Mouse (Mus musculus): ENCODE data around the gene Psmg1. TPM values are rescaled to one million over a fixed set of nuclear protein-coding genes. Genes with fewer than 3 reads are reported as not detected.

Psmg1 gene
- polyA plus RNA-seq, 1 experiment from 2014 or later = 86.8 TPM

- 89% methylated on average over 4 of the region's 4 CpGs for WGBS
Measured at GRCm38 (mm10) chr16:95953159-95953650, 37.6 kb downstream of the Psmg1 start.

GRCm38 (mm10) chr16:95951471-95951870 is 39.3 kb downstream of the Psmg1 start:
- Histone ChIP-seq H3K36me3 (ENCODE audit: control insufficient read depth, insufficient read depth, low read length) (no peaks in the 10 kb centered on the region), H3K4me2 (ENCODE audit: low read depth) (no peak overlapping the region), H3K27me3 (ENCODE audit: control insufficient read depth, insufficient read depth, low read length) (no peaks in the 10 kb centered on the region), H3K4me3 (ENCODE audit: low read depth, low read length) (no peak overlapping the region), H3K9me3 (ENCODE audit: control insufficient read depth, low read length) (no peaks in the 10 kb centered on the region), H3K9ac (ENCODE audit: low read length) (no peak overlapping the region), H3K27ac (ENCODE audit: low read depth, low read length) (no peak overlapping the region), H3K4me1 (ENCODE audit: control insufficient read depth, insufficient read depth, low read length) (no peaks in the 10 kb centered on the region)
- DNase-seq (ENCODE audit: low spot score) (no peak), ATAC-seq (ENCODE audit: insufficient read depth, low FRiP score, low TSS enrichment) (no peak)
- WGBS = 95% methylated on average over 2 of the region's 2 CpGs

More at GRCm38 (mm10) chr16:95953159-95953650, 37.6 kb downstream of the Psmg1 start:
- H3K4me2 ChIP-seq (ENCODE audit: low read depth) = no peak overlapping the region
- ATAC-seq (ENCODE audit: insufficient read depth, low FRiP score, low TSS enrichment) (no peak), DNase-seq (ENCODE audit: low spot score) (no peak)
- no peak overlapping the region for H3K4me3 ChIP-seq (ENCODE audit: low read depth, low read length)
- no peak overlapping the region for H3K9ac ChIP-seq (ENCODE audit: low read length)
- no peak overlapping the region for H3K27ac ChIP-seq (ENCODE audit: low read depth, low read length)
- H3K9me3 ChIP-seq (ENCODE audit: control insufficient read depth, low read length) = no peaks in the 10 kb centered on the region
- H3K36me3 ChIP-seq (ENCODE audit: control insufficient read depth, insufficient read depth, low read length) = no peaks in the 10 kb centered on the region
- H3K27me3 ChIP-seq (ENCODE audit: control insufficient read depth, insufficient read depth, low read length) = no peaks in the 10 kb centered on the region
- no peaks in the 10 kb centered on the region for H3K4me1 ChIP-seq (ENCODE audit: control insufficient read depth, insufficient read depth, low read length)

- WGBS = 34% methylated on average over 20 of the region's 20 CpGs
- no peak for ATAC-seq (ENCODE audit: insufficient read depth, low FRiP score, low TSS enrichment)
- Histone ChIP-seq H3K36me3 (ENCODE audit: control insufficient read depth, insufficient read depth, low read length) (no peaks in the 10 kb centered on the region), H3K9me3 (ENCODE audit: control insufficient read depth, low read length) (no peaks in the 10 kb centered on the region), H3K27me3 (ENCODE audit: control insufficient read depth, insufficient read depth, low read length) (no peaks in the 10 kb centered on the region), H3K4me2 (ENCODE audit: low read depth) (no peak overlapping the region), H3K4me3 (ENCODE audit: low read depth, low read length) (no peak overlapping the region), H3K27ac (ENCODE audit: low read depth, low read length) (no peak overlapping the region), H3K9ac (ENCODE audit: low read length) (no peak overlapping the region), H3K4me1 (ENCODE audit: control insufficient read depth, insufficient read depth, low read length) (no peaks in the 10 kb centered on the region)
- DNase-seq (ENCODE audit: low spot score) = peak; percentile 76
Measured at GRCm38 (mm10) chr16:95945389-95946311, 45.1 kb downstream of the Psmg1 start.

GRCm38 (mm10) chr16:95943186-95943585 is 47.6 kb downstream of the Psmg1 start:
- H3K4me3 ChIP-seq (ENCODE audit: low read depth, low read length) = no peak overlapping the region
- ATAC-seq (ENCODE audit: insufficient read depth, low FRiP score, low TSS enrichment) = no peak
- WGBS = 81% methylated on average over 6 of the region's 6 CpGs

GRCm38 (mm10) chr16:95941575-95941974 is 49.2 kb downstream of the Psmg1 start:
- H3K36me3 ChIP-seq (ENCODE audit: control insufficient read depth, insufficient read depth, low read length) = no peaks in the 10 kb centered on the region
- 85% methylated on average over 5 of the region's 5 CpGs for WGBS
- H3K4me3 ChIP-seq (ENCODE audit: low read depth, low read length) = no peak overlapping the region
- DNase-seq (ENCODE audit: low spot score) (no peak), ATAC-seq (ENCODE audit: insufficient read depth, low FRiP score, low TSS enrichment) (no peak)
- no peaks in the 10 kb centered on the region; the same call in 1 of the 2 replicates for H3K9me3 ChIP-seq (ENCODE audit: control insufficient read depth, low read length)
- no peak overlapping the region for H3K4me2 ChIP-seq (ENCODE audit: low read depth)
- no peaks in the 10 kb centered on the region for H3K4me1 ChIP-seq (ENCODE audit: control insufficient read depth, insufficient read depth, low read length)
- H3K27ac ChIP-seq (ENCODE audit: low read depth, low read length) = no peak overlapping the region
- no peaks in the 10 kb centered on the region for H3K27me3 ChIP-seq (ENCODE audit: control insufficient read depth, insufficient read depth, low read length)
- H3K9ac ChIP-seq (ENCODE audit: low read length) = no peak overlapping the region

More at GRCm38 (mm10) chr16:95943186-95943585, 47.6 kb downstream of the Psmg1 start:
- no peaks in the 10 kb centered on the region for H3K9me3 ChIP-seq (ENCODE audit: control insufficient read depth, low read length)
- no peaks in the 10 kb centered on the region for H3K27me3 ChIP-seq (ENCODE audit: control insufficient read depth, insufficient read depth, low read length)
- H3K36me3 ChIP-seq (ENCODE audit: control insufficient read depth, insufficient read depth, low read length) = no peaks in the 10 kb centered on the region
- no peak overlapping the region for H3K4me2 ChIP-seq (ENCODE audit: low read depth)
- DNase-seq (ENCODE audit: low spot score) = no peak
- no peak overlapping the region for H3K27ac ChIP-seq (ENCODE audit: low read depth, low read length)
- no peak overlapping the region for H3K9ac ChIP-seq (ENCODE audit: low read length)
- no peaks in the 10 kb centered on the region for H3K4me1 ChIP-seq (ENCODE audit: control insufficient read depth, insufficient read depth, low read length)

- Histone ChIP-seq H3K27me3 (ENCODE audit: control insufficient read depth, insufficient read depth, low read length) (no peaks in the 10 kb centered on the region), H3K27ac (ENCODE audit: low read depth, low read length) (no peak overlapping the region), H3K9me3 (ENCODE audit: control insufficient read depth, low read length) (no peaks in the 10 kb centered on the region; the same call in 1 of the 2 replicates), H3K4me1 (ENCODE audit: control insufficient read depth, insufficient read depth, low read length) (no peaks in the 10 kb centered on the region), H3K4me3 (ENCODE audit: low read depth, low read length) (no peak overlapping the region), H3K9ac (ENCODE audit: low read length) (no peak overlapping the region), H3K36me3 (ENCODE audit: control insufficient read depth, insufficient read depth, low read length) (no peaks in the 10 kb centered on the region), H3K4me2 (ENCODE audit: low read depth) (no peak overlapping the region)
- 10% methylated on average over 6 of the region's 6 CpGs for WGBS
- ATAC-seq (ENCODE audit: insufficient read depth, low FRiP score, low TSS enrichment) (no peak), DNase-seq (ENCODE audit: low spot score) (no peak)
Measured at GRCm38 (mm10) chr16:95935495-95935961, 55.2 kb downstream of the Psmg1 start.

- H3K4me2 ChIP-seq (ENCODE audit: low read depth) = no peak overlapping the region
- no peak overlapping the region for H3K4me3 ChIP-seq (ENCODE audit: low read depth, low read length)
- H3K4me1 ChIP-seq (ENCODE audit: control insufficient read depth, insufficient read depth, low read length) = no peaks in the 10 kb centered on the region
- WGBS = 83% methylated on average over 6 of the region's 6 CpGs
- no peaks in the 10 kb centered on the region; the same call in 1 of the 2 replicates for H3K9me3 ChIP-seq (ENCODE audit: control insufficient read depth, low read length)
- no peaks in the 10 kb centered on the region for H3K27me3 ChIP-seq (ENCODE audit: control insufficient read depth, insufficient read depth, low read length)
- ATAC-seq (ENCODE audit: insufficient read depth, low FRiP score, low TSS enrichment) = no peak
- no peak overlapping the region for H3K9ac ChIP-seq (ENCODE audit: low read length)
- no peak overlapping the region for H3K27ac ChIP-seq (ENCODE audit: low read depth, low read length)
- H3K36me3 ChIP-seq (ENCODE audit: control insufficient read depth, insufficient read depth, low read length) = no peaks in the 10 kb centered on the region
- DNase-seq (ENCODE audit: low spot score) = no peak
Measured at GRCm38 (mm10) chr16:95932860-95933259, 57.9 kb downstream of the Psmg1 start.

- WGBS = 88% methylated on average over 12 of the region's 12 CpGs
- no peaks in the 10 kb centered on the region for H3K27me3 ChIP-seq (ENCODE audit: control insufficient read depth, insufficient read depth, low read length)
- H3K9me3 ChIP-seq (ENCODE audit: control insufficient read depth, low read length) = no peaks in the 10 kb centered on the region
Measured at GRCm38 (mm10) chr16:95931509-95931908, 59.3 kb downstream of the Psmg1 start.

More at GRCm38 (mm10) chr16:95931509-95931908, 59.3 kb downstream of the Psmg1 start:
- no peak overlapping the region for H3K4me3 ChIP-seq (ENCODE audit: low read depth, low read length)
- H3K4me1 ChIP-seq (ENCODE audit: control insufficient read depth, insufficient read depth, low read length) = no peaks in the 10 kb centered on the region
- DNase-seq (ENCODE audit: low spot score) (no peak), ATAC-seq (ENCODE audit: insufficient read depth, low FRiP score, low TSS enrichment) (no peak)
- H3K27ac ChIP-seq (ENCODE audit: low read depth, low read length) = no peak overlapping the region
- no peaks in the 10 kb centered on the region for H3K36me3 ChIP-seq (ENCODE audit: control insufficient read depth, insufficient read depth, low read length)
- H3K9ac ChIP-seq (ENCODE audit: low read length) = no peak overlapping the region
- no peak overlapping the region for H3K4me2 ChIP-seq (ENCODE audit: low read depth)
